Mouse (Mus musculus) retina, postnatal 7 days (tissue): ENCODE data around the gene Map3k9.

ENCODE experiments used
- DNase-seq: peaks from one replicate; pipeline ENCODE4 v3.0.0-alpha.2; 2012; ENCODE audit warnings: low read depth, low spot score

The Map3k9 gene

GRCm38 (mm10) chr12:81712618-81713017 is 68.4 kb downstream of the Map3k9 start:
- no peak for DNase-seq

- peak; percentile 51 for DNase-seq
Measured at GRCm38 (mm10) chr12:81702903-81703302, 78.1 kb downstream of the Map3k9 start.

- DNase-seq: no peak
Measured at GRCm38 (mm10) chr12:81698011-81698410, 83.0 kb downstream of the Map3k9 start.

- DNase-seq: no peak
Measured at GRCm38 (mm10) chr12:81691177-81691730, 89.7 kb downstream of the Map3k9 start.

GRCm38 (mm10) chr12:81690751-81691150 is 90.2 kb downstream of the Map3k9 start:
- no peak for DNase-seq

GRCm38 (mm10) chr12:81690111-81690510 is 90.9 kb downstream of the Map3k9 start:
- no peak for DNase-seq

GRCm38 (mm10) chr12:81689505-81690056 is 91.4 kb downstream of the Map3k9 start:
- DNase-seq: no peak

GRCm38 (mm10) chr12:81688537-81688936 is 92.4 kb downstream of the Map3k9 start:
- DNase-seq: no peak

GRCm38 (mm10) chr12:81687873-81688272 is 93.1 kb downstream of the Map3k9 start:
- DNase-seq: no peak

GRCm38 (mm10) chr12:81686406-81687117 is 94.4 kb downstream of the Map3k9 start:
- no peak for DNase-seq

GRCm38 (mm10) chr12:81685981-81686380 is 95.0 kb downstream of the Map3k9 start:
- no peak for DNase-seq

- no peak for DNase-seq
Measured at GRCm38 (mm10) chr12:81684096-81684495, 96.9 kb downstream of the Map3k9 start.

GRCm38 (mm10) chr12:81683395-81683794 is 97.6 kb downstream of the Map3k9 start:
- DNase-seq: no peak

GRCm38 (mm10) chr12:81679807-81680529 is 101.0 kb downstream of the Map3k9 start:
- no peak for DNase-seq

GRCm38 (mm10) chr12:81675557-81675956 is 105.4 kb downstream of the Map3k9 start:
- DNase-seq: no peak
